Mouse (Mus musculus) kidney, adult 18-20 months (tissue): ENCODE data around the gene Rnf141.

ENCODE experiments used
- DNase-seq: peaks from one replicate; pipeline ENCODE4 v3.0.0; 2021

Gene Rnf141

GRCm38 (mm10) chr7:110756440-110756839 is 87.8 kb downstream of the Rnf141 start:
- DNase-seq = no peak

GRCm38 (mm10) chr7:110753926-110754330 is 90.3 kb downstream of the Rnf141 start:
- DNase-seq = peak; percentile 28

- DNase-seq = no peak
Observed at GRCm38 (mm10) chr7:110753310-110753709, 90.9 kb downstream of the Rnf141 start.

GRCm38 (mm10) chr7:110751634-110752033 is 92.6 kb downstream of the Rnf141 start:
- no peak for DNase-seq

- no peak for DNase-seq
Observed at GRCm38 (mm10) chr7:110750834-110751233, 93.4 kb downstream of the Rnf141 start.
